Mouse (Mus musculus): ENCODE data around the gene Srgn.

GRCm38 (mm10) chr10:62476980-62477379, 50.3 kb downstream of the Srgn start:
- TF ChIP-seq CTCF (IDR thresholded peaks at IDR 0.05) (no peak), EP300 (IDR thresholded peaks at IDR 0.05) (no peak)
